Comparison of ENCODE assay signal across 8 mouse cellular contexts in the genomic region with DNA sequence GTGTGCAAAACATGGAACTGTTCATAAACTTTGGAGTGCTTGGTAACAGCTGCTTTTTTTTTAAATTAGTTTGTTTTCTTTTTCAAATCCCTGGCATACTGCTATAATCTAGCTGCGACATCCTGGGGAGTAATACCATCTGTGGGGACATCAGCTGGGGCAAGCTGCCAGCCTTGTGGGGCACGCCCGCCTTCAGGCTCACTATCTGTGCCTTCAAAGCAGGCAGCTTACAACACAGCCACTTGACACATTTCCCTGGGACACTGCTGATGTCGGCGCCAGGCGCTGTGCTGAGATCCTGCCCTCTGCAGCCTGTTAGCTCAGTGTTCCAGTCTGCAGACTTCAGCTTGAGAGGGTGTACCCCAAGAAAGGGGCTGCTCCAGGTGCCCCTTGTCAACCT. TPM values are rescaled to one million over a fixed set of nuclear protein-coding genes. Genes with fewer than 3 reads are reported as not detected.
DNase-seq lines count a peak whose midpoint lies in the region; ATAC-seq and TF ChIP-seq lines count a peak whose summit lies in the region.

No protein-coding gene starts in this region.

- H3K4me2 ChIP-seq in hindbrain, embryonic 15.5 days: no peak overlapping the region
- no peak overlapping the region for H3K4me2 ChIP-seq in hindbrain, embryonic 16.5 days (ENCODE audit: low read length)

- peak; percentile 29 for DNase-seq in c-Kit-positive CD71-positive TER-119-negative erythroid progenitor cells, embryonic 14.5 days (ENCODE audit: low read depth)
- peak; percentile 91 for DNase-seq in gastrocnemius, adult 2 months
- DNase-seq in layer of hippocampus, adult 2 months (ENCODE audit: low spot score in 2 of 2): peak; percentile 81 to 82
- peak; percentile 87 for DNase-seq in lung, postnatal 10 days
- no peak for DNase-seq in limb, embryonic 10.5 days (ENCODE audit: low spot score)

- no peak for ATAC-seq in hindbrain, embryonic 15.5 days (ENCODE audit: low FRiP score, low read depth)
- no peak for ATAC-seq in hindbrain, embryonic 16.5 days
- no peak for ATAC-seq in granulocyte monocyte progenitor cell, adult 5-6 weeks (replicated peaks; ENCODE audit: poor library complexity, severe bottlenecking)

- peaks cover 11% of the 10 kb centered on the region; the same call in 1 of the 2 replicates for H3K4me1 ChIP-seq in hindbrain, embryonic 15.5 days (replicated peaks)
- H3K4me1 ChIP-seq in hindbrain, embryonic 16.5 days (ENCODE audit: control insufficient read depth, insufficient read depth, low read depth, low read length): peaks cover 4% of the 10 kb centered on the region; the same call in 1 of the 2 replicates
- H3K4me1 ChIP-seq in limb, embryonic 10.5 days: peaks cover 13% of the 10 kb centered on the region

- H3K27ac ChIP-seq in hindbrain, embryonic 15.5 days (replicated peaks): 0 out of 2 replicates have a peak overlapping the region, but pooled peaks have one; percentile 8
- H3K27ac ChIP-seq in hindbrain, embryonic 16.5 days (ENCODE audit: low read depth, low read length): no peak overlapping the region
- H3K27ac ChIP-seq in gastrocnemius, adult 2 months: peak overlapping the region; percentile 80
- no peak overlapping the region for H3K27ac ChIP-seq in layer of hippocampus, adult 2 months
- H3K27ac ChIP-seq in limb, embryonic 10.5 days: no peak overlapping the region

- H3K4me3 ChIP-seq in hindbrain, embryonic 15.5 days: no peak overlapping the region
- no peak overlapping the region for H3K4me3 ChIP-seq in hindbrain, embryonic 16.5 days (ENCODE audit: low read length)
- no peak overlapping the region for H3K4me3 ChIP-seq in gastrocnemius, adult 2 months
- H3K4me3 ChIP-seq in layer of hippocampus, adult 2 months: no peak overlapping the region
- no peak overlapping the region for H3K4me3 ChIP-seq in limb, embryonic 10.5 days

- no peak overlapping the region for H3K9ac ChIP-seq in hindbrain, embryonic 15.5 days
- no peak overlapping the region for H3K9ac ChIP-seq in hindbrain, embryonic 16.5 days (ENCODE audit: low read depth, low read length)

- 34% methylated on average over 6 of the region's 6 CpGs for whole genome bisulfite sequencing in hindbrain, embryonic 15.5 days
- WGBS in hindbrain, embryonic 16.5 days: 43% methylated on average over 6 of the region's 6 CpGs
- WGBS in limb, embryonic 10.5 days: 46% methylated on average over 6 of the region's 6 CpGs

- no peaks in the 10 kb centered on the region for H3K9me3 ChIP-seq in hindbrain, embryonic 15.5 days
- H3K9me3 ChIP-seq in hindbrain, embryonic 16.5 days (ENCODE audit: control insufficient read depth, low read length): no peaks in the 10 kb centered on the region
- H3K9me3 ChIP-seq in limb, embryonic 10.5 days (replicated peaks): no peaks in the 10 kb centered on the region

- TF ChIP-seq CTCF in gastrocnemius, adult 2 months (IDR thresholded peaks at IDR 0.05): no peak
- no peak for TF ChIP-seq CTCF in layer of hippocampus, adult 2 months (conservative IDR thresholded peaks at IDR 0.05)

- H3K36me3 ChIP-seq in hindbrain, embryonic 15.5 days: peaks cover 9% of the 10 kb centered on the region
- peaks cover 19% of the 10 kb centered on the region for H3K36me3 ChIP-seq in hindbrain, embryonic 16.5 days (ENCODE audit: control insufficient read depth, insufficient read depth, low read length)
- H3K36me3 ChIP-seq in limb, embryonic 10.5 days: no peaks in the 10 kb centered on the region

- no peaks in the 10 kb centered on the region for H3K27me3 ChIP-seq in hindbrain, embryonic 15.5 days
- no peaks in the 10 kb centered on the region for H3K27me3 ChIP-seq in hindbrain, embryonic 16.5 days (replicated peaks; ENCODE audit: control insufficient read depth, insufficient read depth, low read length)
- 0 out of 2 replicates have a peak, but pooled peaks cover 1% of the 10 kb centered on the region for H3K27me3 ChIP-seq in limb, embryonic 10.5 days (ENCODE audit: low read depth, poor library complexity, severe bottlenecking)

- intact Hi-C loops in gastrocnemius, adult 2 months (cut with DNase I): no loop called here

RNA-seq across cellular contexts. Expression of a gene that starts 17.0 kb away (rescaled TPM):
- 18.4 and 21.7 TPM in 2 replicates for polyA plus RNA-seq in hindbrain, embryonic 15.5 days (2015; fragmentation: Nextera tagmentation; extraction: Ambion mirVana)
- polyA plus RNA-seq in hindbrain, embryonic 16.5 days (2015; fragmentation: Nextera tagmentation; extraction: Ambion mirVana): 15.5 and 16.4 TPM in 2 replicates
- 1 to 10 TPM; 3.4 to 7.3 TPM for total RNA-seq in gastrocnemius, adult 2 months (2021)
- total RNA-seq in layer of hippocampus, adult 2 months (2021): 1 to 10 TPM; 5.6 to 6.4 TPM
- polyA plus RNA-seq in limb, embryonic 10.5 days (2016; fragmentation: Nextera tagmentation; extraction: Ambion mirVana): 1.4 and 3.0 TPM in 2 replicates
- total RNA-seq in granulocyte monocyte progenitor cell, adult 5-6 weeks (2014; fragmentation: Nextera tagmentation): not detected in 2 replicates
- not detected in 2 replicates for total RNA-seq in granulocyte monocyte progenitor cell, adult 5-6 weeks (2017)

RNA-seq across cellular contexts. Expression of a gene that starts 34.4 kb away (rescaled TPM):
- 0.47 and 3.0 TPM in 2 replicates for polyA plus RNA-seq in hindbrain, embryonic 15.5 days (2015; fragmentation: Nextera tagmentation; extraction: Ambion mirVana)
- polyA plus RNA-seq in hindbrain, embryonic 16.5 days (2015; fragmentation: Nextera tagmentation; extraction: Ambion mirVana): 0.11 and 0.50 TPM in 2 replicates
- not detected for total RNA-seq in gastrocnemius, adult 2 months (2021)
- total RNA-seq in layer of hippocampus, adult 2 months (2021): not detected
- not detected in 2 replicates for polyA plus RNA-seq in limb, embryonic 10.5 days (2016; fragmentation: Nextera tagmentation; extraction: Ambion mirVana)
- total RNA-seq in granulocyte monocyte progenitor cell, adult 5-6 weeks (2014; fragmentation: Nextera tagmentation): not detected in 2 replicates
- not detected in 2 replicates for total RNA-seq in granulocyte monocyte progenitor cell, adult 5-6 weeks (2017)

RNA-seq across cellular contexts. Expression of a gene that starts 40.0 kb away (rescaled TPM):
- polyA plus RNA-seq in hindbrain, embryonic 15.5 days (2015; fragmentation: Nextera tagmentation; extraction: Ambion mirVana): 18.3 and 22.2 TPM in 2 replicates
- polyA plus RNA-seq in hindbrain, embryonic 16.5 days (2015; fragmentation: Nextera tagmentation; extraction: Ambion mirVana): 17.2 and 22.2 TPM in 2 replicates
- total RNA-seq in gastrocnemius, adult 2 months (2021): 10 to 100 TPM; 18.1 to 19.3 TPM
- total RNA-seq in layer of hippocampus, adult 2 months (2021): 10 to 100 TPM; 42.3 to 43.0 TPM
- 31.4 and 33.9 TPM in 2 replicates for polyA plus RNA-seq in limb, embryonic 10.5 days (2016; fragmentation: Nextera tagmentation; extraction: Ambion mirVana)
- 14.3 and 17.9 TPM in 2 replicates for total RNA-seq in granulocyte monocyte progenitor cell, adult 5-6 weeks (2014; fragmentation: Nextera tagmentation)
- total RNA-seq in granulocyte monocyte progenitor cell, adult 5-6 weeks (2017): 13.0 and 13.9 TPM in 2 replicates

Comparison
In these comparisons a context has a peak if more than half of its experiments do, and no peak if none do; other contexts are left out.
1. H3K27ac ChIP-seq: peak in hindbrain, embryonic 15.5 days (single experiment) and gastrocnemius, adult 2 months (single experiment); none in hindbrain, embryonic 16.5 days (single experiment), layer of hippocampus, adult 2 months (single experiment) and limb, embryonic 10.5 days (single experiment).
2. RNA of a gene that starts 17.0 kb away (total RNA-seq): 3.4 to 7.3 TPM in gastrocnemius, adult 2 months and 5.6 to 6.4 TPM in layer of hippocampus, adult 2 months; not detected in granulocyte monocyte progenitor cell, adult 5-6 weeks; every median in the first group is over 4 times any median in the second.